8 mouse cellular contexts compared by ENCODE assay signal in genomic region chr2:83724827-83725730, GRCm38 (mm10). TPM values are rescaled to one million over a fixed set of nuclear protein-coding genes. Genes with fewer than 3 reads are reported as not detected.
DNase-seq lines count a peak whose midpoint lies in the region; ATAC-seq and TF ChIP-seq lines count a peak whose summit lies in the region.

No protein-coding gene starts in this region.

- H3K4me2 ChIP-seq in CH12.LX (ENCODE audit: insufficient read depth, low read depth, poor library complexity, severe bottlenecking) = peak overlapping the region; percentile 98
- H3K4me2 ChIP-seq in forebrain, embryonic 11.5 days (ENCODE audit: low read depth, low read length, severe bottlenecking) = peak overlapping the region; percentile 79
- peak overlapping the region; percentile 95 for H3K4me2 ChIP-seq in heart, postnatal 0 days (ENCODE audit: low read depth, low read length)

- H3K79me2 ChIP-seq in CH12.LX (replicated peaks; ENCODE audit: control insufficient read depth, extremely low read depth, insufficient read depth, poor library complexity, severe bottlenecking) = peaks cover 42% of the 10 kb centered on the region

- H3K9ac ChIP-seq in CH12.LX (ENCODE audit: insufficient read depth, low read depth) = peak overlapping the region; percentile 97
- peak overlapping the region; percentile 88 for H3K9ac ChIP-seq in forebrain, embryonic 11.5 days (ENCODE audit: low read length)
- peak overlapping the region; percentile 94 for H3K9ac ChIP-seq in heart, postnatal 0 days (replicated peaks; ENCODE audit: low read depth, low read length)

- TF ChIP-seq CTCF in CH12.LX (conservative IDR thresholded peaks at IDR 0.05 in 1 of 2, IDR thresholded peaks at IDR 0.05 in 1 of 2; ENCODE audit: low read depth in 2 of 2, low read length in 2 of 2) = no peak
- TF ChIP-seq CTCF in heart, postnatal 0 days (IDR thresholded peaks at IDR 0.05; ENCODE audit: low read depth) = no peak

- peaks cover 4 to 38% of the 10 kb centered on the region in 2 experiments; a peak in 3 of 4 replicates for H3K4me1 ChIP-seq in CH12.LX (ENCODE audit: control insufficient read depth in 1 of 2, insufficient read depth in 2 of 2)
- H3K4me1 ChIP-seq in forebrain, embryonic 11.5 days (replicated peaks; ENCODE audit: control insufficient read depth, insufficient read depth, low read length) = 0 out of 2 replicates have a peak, but pooled peaks cover 2% of the 10 kb centered on the region
- peaks cover 36% of the 10 kb centered on the region for H3K4me1 ChIP-seq in heart, postnatal 0 days (ENCODE audit: control insufficient read depth, insufficient read depth)

- WGBS in forebrain, embryonic 11.5 days = 2% methylated on average over 44 of the region's 44 CpGs
- 8% methylated on average over 44 of the region's 44 CpGs for WGBS in heart, postnatal 0 days

- peak overlapping the region; percentile 84 to 95 (median 94) for H3K4me3 ChIP-seq in CH12.LX (replicated peaks in 1 of 3; ENCODE audit: low read depth in 2 of 3, low read length in 2 of 3, poor library complexity in 1 of 3)
- peak overlapping the region; percentile 72 for H3K4me3 ChIP-seq in forebrain, embryonic 11.5 days (ENCODE audit: low read depth, low read length)
- H3K4me3 ChIP-seq in heart, postnatal 0 days (ENCODE audit: low read depth, low read length) = peak overlapping the region; percentile 96

- TF ChIP-seq EP300 in CH12.LX (IDR thresholded peaks at IDR 0.05; ENCODE audit: low read length) = 0 out of 2 replicates have a peak, but pooled peaks have one; percentile 38
- no peak for TF ChIP-seq EP300 in heart, postnatal 0 days (IDR thresholded peaks at IDR 0.05; ENCODE audit: low read depth)

- no peak for TF ChIP-seq RAD21 in CH12.LX (IDR thresholded peaks at IDR 0.05; ENCODE audit: low read depth, low read length)

- TF ChIP-seq POLR2A in CH12.LX (IDR thresholded peaks at IDR 0.05; ENCODE audit: low read depth, low read length) = no peak

- peak; percentile 47 for DNase-seq in CH12.LX (ENCODE audit: extremely low read depth)
- DNase-seq in adrenal gland, postnatal 14 days = peak; percentile 77
- DNase-seq in forebrain, embryonic 11.5 days (ENCODE audit: low spot score) = peak; percentile 81
- peak; percentile 51 for DNase-seq in heart, postnatal 0 days (ENCODE audit: low spot score)
- peak; percentile 60 to 83 for DNase-seq in kidney, postnatal 36 days
- peak; percentile 61 for DNase-seq in lung, postnatal 36 days
- DNase-seq in retina, postnatal 1 day = peak; percentile 49
- DNase-seq in urinary bladder, postnatal 4 days (ENCODE audit: low spot score in 2 of 2) = peak; percentile 47 to 67

- peak; percentile 74 for ATAC-seq in forebrain, embryonic 11.5 days (replicated peaks; ENCODE audit: low FRiP score)
- ATAC-seq in heart, postnatal 0 days (ENCODE audit: insufficient read depth, low read depth) = peak; percentile 47

- peak overlapping the region; percentile 90 for H3K27ac ChIP-seq in CH12.LX (ENCODE audit: insufficient read depth, low read depth)
- H3K27ac ChIP-seq in forebrain, embryonic 11.5 days (ENCODE audit: low read depth, low read length) = peak overlapping the region; percentile 89
- peak overlapping the region; percentile 94 for H3K27ac ChIP-seq in heart, postnatal 0 days (ENCODE audit: low read depth)

- H3K27me3 ChIP-seq in CH12.LX (replicated peaks) = no peaks in the 10 kb centered on the region
- H3K27me3 ChIP-seq in forebrain, embryonic 11.5 days (ENCODE audit: control insufficient read depth, insufficient read depth, low read length) = no peaks in the 10 kb centered on the region
- H3K27me3 ChIP-seq in heart, postnatal 0 days (ENCODE audit: control insufficient read depth, insufficient read depth, low read length) = no peaks in the 10 kb centered on the region

- H3K9me3 ChIP-seq in CH12.LX (replicated peaks; ENCODE audit: low read length) = no peaks in the 10 kb centered on the region
- no peaks in the 10 kb centered on the region for H3K9me3 ChIP-seq in forebrain, embryonic 11.5 days (ENCODE audit: control insufficient read depth, low read length)
- H3K9me3 ChIP-seq in heart, postnatal 0 days (replicated peaks; ENCODE audit: control insufficient read depth, low read length) = no peaks in the 10 kb centered on the region

- dilution Hi-C loops in CH12.LX (cut with MboI; ENCODE audit: extremely low pct_ligation_motif_present, extremely low pct_unique_long_range_greater_than_20kb, low sequenced_read_pairs) = no loop called here

- H3K36me3 ChIP-seq in CH12.LX (replicated peaks in 1 of 2; ENCODE audit: control insufficient read depth in 1 of 2, insufficient read depth in 1 of 2, low read length in 1 of 2) = peaks cover 7 to 12% of the 10 kb centered on the region in 2 experiments
- H3K36me3 ChIP-seq in forebrain, embryonic 11.5 days (ENCODE audit: control insufficient read depth, insufficient read depth, low read length) = no peaks in the 10 kb centered on the region
- H3K36me3 ChIP-seq in heart, postnatal 0 days (replicated peaks; ENCODE audit: control insufficient read depth, insufficient read depth, low read length) = no peaks in the 10 kb centered on the region

- in situ Hi-C loops in CH12.LX (cut with MboI; ENCODE audit: low pct_ligation_motif_present, low pct_unique_long_range_greater_than_20kb, low sequenced_read_pairs) = no loop called here

TF ChIP-seq in CH12.LX, 34 proteins besides CTCF, POLR2A, EP300 and RAD21:
- TF ChIP-seq NELFE (IDR thresholded peaks at IDR 0.05; ENCODE audit: low read depth, low read length) (no peak), ZKSCAN1 (IDR thresholded peaks at IDR 0.05; ENCODE audit: borderline replicate concordance, low read depth, low read length) (no peak), E2F4 (IDR thresholded peaks at IDR 0.05; ENCODE audit: insufficient replicate concordance, low read depth, low read length) (no peak), ELF1 (IDR thresholded peaks at IDR 0.05; ENCODE audit: low read depth, low read length) (no peak), PAX5 (IDR thresholded peaks at IDR 0.05; ENCODE audit: low read length) (no peak), ZNF384 (IDR thresholded peaks at IDR 0.05; ENCODE audit: low read depth, low read length) (peak; percentile 58), TBP (conservative IDR thresholded peaks at IDR 0.05; ENCODE audit: low read depth, low read length) (no peak), IRF4 (IDR thresholded peaks at IDR 0.05; ENCODE audit: low read depth, low read length) (peak; percentile 12; the same call in 1 of the 2 replicates), JUND (conservative IDR thresholded peaks at IDR 0.05; ENCODE audit: low read depth, low read length) (no peak), USF1 (IDR thresholded peaks at IDR 0.05; ENCODE audit: low read depth, low read length) (no peak), MAX (IDR thresholded peaks at IDR 0.05; ENCODE audit: low read length) (no peak), USF2 (conservative IDR thresholded peaks at IDR 0.05; ENCODE audit: low read depth, low read length) (no peak), ETS1 (conservative IDR thresholded peaks at IDR 0.05; ENCODE audit: low read depth, low read length) (0 out of 2 replicates have a peak, but pooled peaks have one; percentile 9), SMC3 (IDR thresholded peaks at IDR 0.05; ENCODE audit: low read depth, low read length) (no peak), KAT2A (IDR thresholded peaks at IDR 0.05; ENCODE audit: insufficient replicate concordance, low read length) (no peak), UBTF (IDR thresholded peaks at IDR 0.05; ENCODE audit: low read depth, low read length) (no peak; the same call in 1 of the 2 replicates), POLR2AphosphoS2 (IDR thresholded peaks at IDR 0.05; ENCODE audit: low read depth, low read length) (no peak), HCFC1 (IDR thresholded peaks at IDR 0.05; ENCODE audit: low read depth, low read length) (no peak; the same call in 1 of the 2 replicates), MAZ (IDR thresholded peaks at IDR 0.05; ENCODE audit: low read depth, low read length) (no peak), RCOR1 (conservative IDR thresholded peaks at IDR 0.05; ENCODE audit: low read depth, low read length) (no peak), GABPA (IDR thresholded peaks at IDR 0.05; ENCODE audit: insufficient replicate concordance, low read depth, low read length) (no peak), MXI1 (IDR thresholded peaks at IDR 0.05; ENCODE audit: low read depth, low read length) (peak; percentile 29; the same call in 1 of the 2 replicates), NRF1 (IDR thresholded peaks at IDR 0.05; ENCODE audit: low read depth, low read length) (no peak), ZC3H11A (IDR thresholded peaks at IDR 0.05; ENCODE audit: low read depth, low read length) (no peak), JUN (IDR thresholded peaks at IDR 0.05; ENCODE audit: insufficient read depth, low read depth, low read length) (no peak), BHLHE40 (IDR thresholded peaks at IDR 0.05; ENCODE audit: low read depth, low read length) (no peak), MYC (IDR thresholded peaks at IDR 0.05; ENCODE audit: low read depth, low read length) (no peak), TCF12 (IDR thresholded peaks at IDR 0.05; ENCODE audit: low read depth, low read length) (no peak), MEF2A (IDR thresholded peaks at IDR 0.05; ENCODE audit: borderline replicate concordance, low read depth, low read length) (no peak), CHD1 (IDR thresholded peaks at IDR 0.05; ENCODE audit: low read depth, low read length) (no peak), CHD2 (IDR thresholded peaks at IDR 0.05; ENCODE audit: low read length) (peak; percentile 31; the same call in 1 of the 2 replicates), SIN3A (IDR thresholded peaks at IDR 0.05; ENCODE audit: low read length) (peak; percentile 86), MAFK (IDR thresholded peaks at IDR 0.05; ENCODE audit: insufficient replicate concordance, low read length) (no peak), ZMIZ1 (IDR thresholded peaks at IDR 0.05; ENCODE audit: low read depth, low read length) (no peak)

RNA-seq across cellular contexts. Expression of gene Itgav, which starts 0.9 kb away (rescaled TPM):
- total RNA-seq in CH12.LX (2012; rRNA removed) (25.0 and 25.5 TPM in 2 replicates), CH12.LX (2014; rRNA removed) (16.2 and 16.7 TPM in 2 replicates)
- 19.7 and 28.2 TPM in 2 replicates for polyA plus RNA-seq in CH12.LX (2012; ENCODE audit: insufficient read length, low read depth)
- total RNA-seq in adrenal gland, postnatal 14 days (2021) = 73.3 and 77.0 TPM in 2 replicates
- 43.8 and 48.3 TPM in 2 replicates for polyA plus RNA-seq in forebrain, embryonic 11.5 days (2014; fragmentation: Nextera tagmentation; extraction: Ambion mirVana)
- 23.2 and 66.4 TPM in 2 replicates for total RNA-seq in heart, postnatal 0 days (2014; rRNA removed; ENCODE audit: low replicate concordance)
- 37.4 and 42.1 TPM in 2 replicates for polyA plus RNA-seq in heart, postnatal 0 days (2015; fragmentation: Nextera tagmentation; extraction: Ambion mirVana)

Comparison
In these comparisons a context has a peak if more than half of its experiments do, and no peak if none do; other contexts are left out.
1. Peak in every context shown above with its lines: DNase-seq, ATAC-seq, H3K4me3 ChIP-seq and H3K27ac ChIP-seq.